Mouse (Mus musculus) mesoderm, embryonic 11.5 days (tissue): Measurements from ENCODE around the gene Mog.

Experiments used
- DNase-seq: peaks from one replicate; pipeline ENCODE4 v3.0.0-alpha.2; 2012; ENCODE audit warnings: low read depth, low spot score

Mog gene

DNA sequence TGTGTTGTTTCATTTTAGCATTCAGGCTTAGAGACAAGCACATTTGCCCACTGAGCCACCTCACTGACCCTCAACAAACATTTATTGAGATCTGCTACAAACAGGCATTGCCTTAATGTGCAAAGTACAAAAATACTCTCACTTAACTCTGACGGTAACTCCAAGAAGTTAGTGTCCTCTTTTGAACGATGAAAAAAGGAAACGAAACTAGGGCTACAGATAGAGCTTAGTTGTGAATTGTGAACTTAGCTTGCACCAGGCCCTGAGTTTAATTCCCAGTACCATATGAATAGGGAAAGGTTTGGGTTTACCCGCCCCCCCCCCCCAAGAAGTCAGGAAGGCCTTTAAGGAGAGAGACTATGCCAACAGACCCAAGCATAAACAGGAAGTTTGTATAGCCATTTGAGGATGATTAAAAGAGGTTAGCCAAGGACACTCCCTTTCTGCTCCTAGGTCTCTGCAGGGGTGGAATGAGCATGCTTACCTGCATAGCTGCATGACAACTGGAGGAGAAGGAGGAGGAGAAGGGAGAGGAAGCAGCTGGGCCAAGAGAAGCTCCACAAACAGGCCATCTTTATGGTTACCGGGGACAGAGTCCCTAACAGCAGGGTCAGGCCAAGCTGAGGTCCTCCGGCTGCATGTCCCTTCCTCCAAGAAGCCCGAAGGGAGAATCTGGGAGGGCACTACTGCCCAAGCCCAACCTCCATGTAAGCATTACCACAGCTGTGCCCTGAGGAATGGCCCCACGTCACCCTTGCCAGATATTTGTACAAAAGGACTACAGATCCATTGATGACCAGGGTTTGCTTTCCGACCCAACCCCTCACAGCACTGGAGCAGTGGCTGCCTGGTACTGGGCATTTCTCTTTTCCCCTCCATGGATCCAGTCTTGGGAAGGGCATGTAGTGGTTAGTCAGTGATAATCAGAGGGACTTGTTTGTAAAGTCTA, at the start of gene Mog:
TSS of gene Mog (minus strand) at position 771 of the 949 bp plus-strand sequence.
- DNase-seq = no peak

DNA sequence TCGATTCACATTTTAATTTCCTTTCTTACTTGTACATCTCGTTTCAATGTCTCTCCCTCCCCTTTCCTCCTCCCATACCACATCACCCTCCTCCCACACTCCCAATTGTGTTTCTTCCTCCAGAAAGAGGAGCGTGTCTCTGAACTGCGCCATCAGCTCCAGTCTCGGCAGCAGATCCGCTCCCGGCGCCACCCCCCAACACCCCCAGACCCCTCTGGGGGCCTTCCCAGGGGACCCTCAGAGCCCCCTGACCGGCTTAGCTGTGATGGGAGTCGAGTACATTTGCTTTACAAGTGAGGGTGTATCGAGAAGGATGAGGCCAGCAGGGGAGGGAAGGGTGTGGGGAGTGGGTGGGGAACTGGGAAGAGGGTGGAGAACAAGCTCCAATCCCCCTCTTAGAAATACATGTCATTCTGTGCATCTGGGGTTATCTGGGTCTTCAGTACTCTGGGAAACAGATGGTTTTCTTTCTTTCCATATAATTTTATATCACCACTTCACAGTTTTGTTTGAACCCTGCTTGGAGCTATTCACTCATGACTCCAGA, 49.6 kb upstream of the Mog start:
- no peak for DNase-seq

DNA sequence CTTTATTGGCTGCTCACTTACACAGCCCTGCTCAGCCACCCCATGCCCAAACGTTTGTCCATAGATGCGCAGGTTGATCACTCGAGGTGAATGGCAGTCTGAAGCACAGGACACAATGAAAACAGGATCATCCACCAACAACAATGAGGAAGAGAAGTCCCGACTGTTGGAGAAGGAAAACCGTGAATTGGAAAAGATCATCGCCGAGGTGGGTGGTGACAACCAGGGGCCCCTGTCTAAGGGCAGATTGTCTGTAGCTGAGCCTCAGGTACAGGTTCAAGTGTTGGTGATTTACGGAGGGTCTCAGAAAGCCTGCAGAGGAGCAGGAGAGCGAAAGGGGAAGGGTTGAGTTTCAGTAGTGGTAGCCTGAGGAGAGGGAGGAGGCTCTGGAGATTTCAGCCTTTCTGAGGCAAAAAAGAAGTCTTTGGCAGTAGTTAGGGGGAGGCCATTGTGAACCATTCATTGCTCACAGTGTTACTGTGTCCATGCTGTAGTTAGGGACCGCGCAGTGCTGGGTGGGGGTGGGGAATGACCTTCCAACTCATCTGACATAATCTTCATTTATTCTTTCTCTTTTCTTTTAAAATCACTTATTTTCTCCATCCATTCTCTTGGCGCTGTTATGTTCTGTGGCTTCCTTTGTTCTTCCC, 49.0 kb upstream of the Mog start:
- no peak for DNase-seq

DNA sequence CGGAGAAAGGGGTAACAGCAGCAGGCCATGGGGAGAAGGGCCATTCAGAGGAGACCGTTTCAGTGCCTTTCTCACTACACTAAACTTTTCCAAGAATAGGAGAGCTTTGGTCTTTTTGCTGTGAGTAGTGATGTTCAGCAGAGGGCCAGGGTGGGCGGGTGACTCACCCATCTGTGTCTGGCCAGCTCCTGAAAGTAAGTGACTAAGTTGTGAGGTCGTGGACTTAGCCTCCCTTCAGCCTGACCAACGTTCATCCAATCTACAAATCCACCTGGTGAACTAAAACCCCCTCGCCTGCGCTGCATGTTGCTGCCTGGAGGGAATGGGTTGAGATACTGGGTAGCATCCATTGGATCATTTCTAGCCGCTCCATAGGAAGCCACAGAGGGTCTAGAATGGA, 46.9 kb upstream of the Mog start:
- DNase-seq = no peak

DNA sequence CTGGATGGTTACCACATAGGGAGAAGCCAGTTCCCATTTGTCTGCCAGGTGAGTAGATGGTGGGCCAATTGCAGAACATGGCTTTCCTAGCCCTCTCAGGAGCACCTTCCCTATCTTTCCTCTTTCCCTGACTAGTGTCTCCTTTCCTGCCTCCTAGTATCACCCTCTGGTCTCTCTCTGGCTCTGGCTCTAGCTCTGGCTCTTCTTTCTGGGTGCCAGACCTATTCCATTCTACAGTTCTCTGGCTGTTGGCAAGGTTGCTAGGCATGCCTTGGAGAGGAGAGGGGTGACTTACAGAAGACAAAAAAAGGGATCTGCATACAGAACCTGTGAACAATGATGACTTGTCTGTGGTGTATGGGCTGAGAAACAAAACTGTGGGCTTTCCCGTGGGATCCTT, 44.7 kb upstream of the Mog start:
- DNase-seq = no peak

DNA sequence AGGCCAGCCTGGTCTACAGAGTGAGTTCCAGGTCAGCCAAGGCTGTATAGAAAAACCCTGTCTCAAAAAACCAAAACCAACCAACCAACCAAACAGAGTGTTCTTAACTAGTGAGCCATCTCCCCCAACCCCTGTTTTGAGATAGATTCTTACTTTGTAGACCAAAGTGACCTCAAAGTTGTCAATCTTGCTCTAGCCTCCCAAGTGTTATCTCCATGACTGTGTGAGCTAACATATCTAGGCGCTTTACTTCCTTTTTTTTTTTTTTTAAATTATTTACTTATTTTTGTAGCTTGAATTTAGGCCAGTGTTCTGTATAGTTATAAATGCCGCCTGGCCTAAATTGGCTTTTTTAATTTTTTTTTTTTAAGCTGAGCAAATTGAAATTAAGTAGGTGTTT, 42.8 kb upstream of the Mog start:
- DNase-seq = no peak

DNA sequence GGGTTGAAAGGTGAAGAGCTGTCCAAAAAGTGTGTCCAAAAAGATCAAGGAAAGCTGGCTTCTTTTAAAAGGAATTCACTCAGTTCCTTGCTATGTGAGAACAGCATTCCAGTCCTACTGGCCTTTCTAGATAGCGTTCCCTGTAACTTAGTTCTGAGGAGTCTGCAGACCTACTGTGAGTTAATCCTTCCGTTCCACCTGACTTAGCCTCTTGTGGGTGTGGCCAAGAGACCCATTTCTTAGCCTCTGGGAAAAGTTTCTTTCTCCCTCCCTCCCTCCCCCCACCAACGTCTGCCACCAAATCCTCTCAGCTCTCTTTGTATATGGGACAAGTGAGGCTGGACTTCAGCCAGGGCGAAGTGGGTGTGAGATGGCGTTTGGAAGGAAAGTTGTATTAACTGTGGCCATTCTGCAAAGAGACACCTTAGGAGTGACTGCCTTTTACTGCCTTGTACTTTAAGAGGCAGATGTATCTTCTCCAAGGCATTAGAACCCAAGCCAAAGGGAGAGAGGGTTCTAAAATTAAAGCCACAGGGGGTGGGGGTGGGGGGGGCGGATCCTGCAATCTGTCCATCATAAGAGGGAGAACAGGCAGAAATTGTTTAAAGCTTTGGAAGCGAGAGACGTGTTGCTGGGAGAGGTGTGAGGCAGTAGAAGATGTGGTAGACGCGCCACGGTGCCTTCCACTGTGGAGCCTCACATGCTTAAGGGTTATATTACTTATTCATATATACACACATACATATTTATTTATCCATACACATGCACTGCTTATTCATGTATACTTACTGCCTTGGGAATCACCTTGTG, 40.7 kb upstream of the Mog start:
- no peak for DNase-seq

DNA sequence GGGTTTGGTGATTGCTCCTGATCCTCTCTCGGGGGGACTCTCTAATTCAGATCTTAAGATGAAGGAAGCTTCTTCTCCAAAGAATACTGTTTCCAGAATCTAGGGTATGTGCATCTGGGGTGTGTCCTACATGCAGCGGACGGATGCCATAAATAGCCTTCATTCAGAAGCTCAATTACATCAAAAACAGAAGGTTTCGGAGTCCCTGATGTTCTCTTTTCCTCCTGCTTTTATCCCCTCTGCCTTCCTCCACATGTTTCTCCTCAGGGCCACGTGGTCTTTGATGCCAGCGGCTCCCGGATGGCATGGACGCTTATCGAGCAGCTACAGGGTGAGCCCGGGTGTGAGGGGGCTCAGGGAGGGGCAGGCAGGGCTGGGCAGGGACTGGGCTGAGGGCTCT, 39.9 kb upstream of the Mog start:
- no peak for DNase-seq

DNA sequence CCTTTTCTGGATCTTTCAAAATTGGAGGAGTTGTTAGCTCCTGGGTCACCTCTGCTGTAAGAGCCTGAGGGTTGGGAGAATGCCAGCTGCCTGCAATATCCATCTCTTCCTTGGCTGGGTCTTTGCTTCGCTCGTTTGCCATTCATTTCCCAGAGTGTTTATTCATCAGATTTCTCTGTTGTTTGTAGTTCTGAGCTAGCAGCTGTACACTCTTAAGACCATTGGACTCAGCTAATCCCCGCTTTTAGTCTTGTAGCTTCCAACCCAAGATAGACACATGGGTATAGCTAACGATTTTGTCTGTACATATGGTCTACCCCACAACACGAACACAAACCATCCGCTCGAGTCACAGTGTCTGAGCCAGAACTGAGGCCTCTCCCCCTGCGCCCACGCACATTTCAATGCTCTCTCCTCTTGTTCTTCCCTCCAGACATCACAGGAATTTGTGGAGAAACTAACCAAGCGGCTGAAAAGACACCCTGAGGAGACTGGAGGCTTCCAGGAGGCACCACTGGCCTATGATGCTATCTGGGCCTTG, 39.0 kb upstream of the Mog start:
- DNase-seq = no peak

DNA sequence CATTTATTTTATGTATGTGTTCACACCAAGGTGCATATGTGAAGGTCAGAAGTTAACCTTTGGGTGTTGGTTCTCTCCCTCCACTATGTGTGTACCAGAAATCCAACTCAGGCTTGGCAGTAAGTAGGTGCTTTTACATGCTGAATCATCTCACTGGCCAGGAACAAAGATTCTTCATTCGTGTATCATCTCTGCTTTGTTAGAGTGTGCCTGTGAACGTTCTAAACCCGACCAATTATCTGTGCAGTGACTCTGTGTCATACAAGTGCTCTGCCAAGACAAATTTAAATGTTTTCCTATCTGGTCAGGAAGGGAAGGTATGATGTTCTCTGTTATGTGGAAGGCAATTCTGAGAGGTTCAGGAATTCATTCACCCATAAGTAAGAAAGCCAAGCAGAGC, 38.2 kb upstream of the Mog start:
- no peak for DNase-seq

DNA sequence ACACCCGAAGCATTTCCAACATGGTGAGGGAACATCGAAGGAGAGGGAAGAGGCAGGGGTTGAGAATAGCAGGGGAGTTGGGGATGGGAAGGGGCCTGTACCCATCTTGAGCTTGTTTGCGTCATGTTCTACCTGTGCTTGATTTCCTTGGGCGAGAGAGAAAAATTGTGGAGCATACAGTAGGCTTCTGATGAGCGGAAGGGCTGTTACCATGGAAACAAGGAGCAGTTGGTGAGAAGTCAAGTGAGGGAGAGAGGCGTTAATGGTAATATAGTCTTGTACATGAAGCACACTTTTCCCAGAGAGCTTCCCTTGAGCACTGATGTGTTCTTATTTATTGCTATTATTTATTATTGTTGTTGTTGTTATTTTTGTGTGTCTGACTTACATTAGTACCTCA, 33.8 kb upstream of the Mog start:
- DNase-seq = no peak

DNA sequence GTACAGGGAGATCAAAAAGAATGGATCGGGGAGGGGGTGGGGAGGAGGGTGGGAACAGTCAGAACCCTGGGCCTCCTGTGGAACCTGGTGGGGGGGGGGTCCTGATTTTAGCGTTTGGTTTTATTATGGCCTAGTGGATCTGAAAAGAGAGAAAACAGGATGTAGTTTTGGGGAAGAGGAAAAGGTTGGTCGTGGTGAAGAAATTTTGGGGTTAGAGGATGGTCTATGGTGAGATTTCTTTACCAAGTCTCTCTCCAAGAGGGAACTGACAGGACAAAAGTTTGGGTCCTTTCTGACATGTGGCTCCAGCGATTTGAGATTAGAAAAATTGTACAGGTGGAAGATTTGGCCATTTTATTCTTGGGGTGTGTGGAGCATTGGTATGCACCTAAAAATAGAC, 28.5 kb upstream of the Mog start:
- no peak for DNase-seq

DNA sequence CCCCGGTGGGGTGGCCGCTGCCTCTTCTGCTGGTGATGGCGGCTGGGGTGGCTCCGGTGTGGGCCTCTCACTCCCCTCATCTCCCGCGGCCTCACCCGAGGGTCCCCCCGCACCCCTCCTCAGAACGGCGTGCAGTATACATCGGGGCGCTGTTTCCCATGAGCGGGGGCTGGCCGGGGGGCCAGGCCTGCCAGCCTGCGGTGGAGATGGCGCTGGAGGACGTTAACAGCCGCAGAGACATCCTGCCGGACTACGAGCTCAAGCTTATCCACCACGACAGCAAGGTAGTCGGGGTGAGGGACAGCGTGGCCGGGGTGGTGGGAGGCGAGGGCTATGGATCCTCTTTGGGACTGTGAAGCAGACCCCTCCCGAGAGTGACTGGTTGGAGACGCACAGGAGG, 27.7 kb upstream of the Mog start:
- peak; percentile 8 for DNase-seq

DNA sequence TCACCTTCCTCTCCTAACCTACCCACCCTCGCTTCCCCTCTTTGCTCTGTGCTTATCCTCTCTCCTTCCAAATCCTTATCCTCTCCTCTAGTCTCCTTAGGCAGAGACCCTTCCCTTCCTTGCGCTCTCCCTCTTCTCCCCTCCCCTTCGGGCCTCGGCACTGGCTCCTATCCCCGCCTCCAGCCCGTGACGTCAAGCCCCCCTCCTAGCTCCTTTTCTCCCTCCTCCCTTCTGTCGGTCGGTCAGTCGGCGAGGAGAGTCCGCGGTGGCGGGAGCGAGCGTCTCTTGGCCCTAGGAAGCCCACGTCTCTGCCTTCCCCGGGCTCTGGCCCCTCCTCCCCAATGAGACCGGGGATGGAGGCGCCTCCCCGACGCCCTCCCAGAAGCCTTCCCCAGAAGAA, 27.2 kb upstream of the Mog start:
- peak; percentile 88 for DNase-seq

DNA sequence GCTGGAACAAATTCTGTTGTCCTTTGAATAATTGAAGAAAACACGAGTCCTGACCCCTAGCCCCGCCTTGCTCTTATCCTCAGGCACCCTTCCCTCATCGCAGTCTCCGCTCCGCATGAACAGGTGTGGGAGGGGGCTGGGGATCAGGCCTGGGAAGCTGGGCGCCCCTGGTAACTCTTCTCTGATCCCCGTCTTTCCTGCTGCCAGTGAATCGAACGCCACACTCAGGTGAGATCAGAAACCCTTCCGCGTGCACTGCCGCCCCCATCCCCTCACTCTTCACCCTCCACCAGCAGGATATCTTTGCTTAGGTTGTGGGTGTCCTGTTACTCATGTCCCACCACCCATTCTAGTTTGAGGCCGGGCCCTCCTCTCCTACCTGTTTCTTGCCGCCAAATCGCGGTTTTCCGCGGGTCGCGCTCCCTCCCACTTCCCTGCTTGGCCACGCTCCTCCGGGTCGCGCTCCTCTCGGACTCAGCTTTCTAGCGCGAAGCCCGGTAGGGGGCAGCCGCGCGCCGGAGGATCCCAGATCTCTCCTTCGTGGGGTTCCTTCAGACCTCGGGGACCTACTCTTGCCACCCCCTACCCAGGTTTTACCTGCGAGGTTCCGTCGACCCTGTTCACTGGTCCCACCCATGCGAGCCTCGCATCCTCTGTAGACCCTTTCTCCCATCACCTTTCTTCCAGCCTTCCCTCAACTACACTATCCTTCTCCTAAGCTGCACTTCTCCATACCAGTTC, 26.5 kb upstream of the Mog start:
- peak; percentile 74 for DNase-seq

DNA sequence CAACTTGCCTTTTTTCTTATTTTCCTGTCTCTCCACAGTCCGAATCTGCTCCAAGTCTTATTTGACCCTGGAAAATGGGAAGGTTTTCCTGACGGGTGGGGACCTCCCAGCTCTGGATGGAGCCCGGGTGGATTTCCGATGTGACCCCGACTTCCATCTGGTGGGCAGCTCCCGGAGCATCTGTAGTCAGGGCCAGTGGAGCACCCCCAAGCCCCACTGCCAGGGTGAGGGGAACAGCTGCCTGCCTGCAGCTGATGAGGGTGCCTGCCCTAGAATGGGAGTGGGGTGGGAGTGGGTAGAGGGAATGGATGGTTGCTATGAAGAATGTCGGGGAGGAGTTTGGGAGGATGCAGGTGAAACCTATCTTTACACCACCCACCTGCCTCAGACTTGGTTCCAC, 25.2 kb upstream of the Mog start:
- DNase-seq = no peak

DNA sequence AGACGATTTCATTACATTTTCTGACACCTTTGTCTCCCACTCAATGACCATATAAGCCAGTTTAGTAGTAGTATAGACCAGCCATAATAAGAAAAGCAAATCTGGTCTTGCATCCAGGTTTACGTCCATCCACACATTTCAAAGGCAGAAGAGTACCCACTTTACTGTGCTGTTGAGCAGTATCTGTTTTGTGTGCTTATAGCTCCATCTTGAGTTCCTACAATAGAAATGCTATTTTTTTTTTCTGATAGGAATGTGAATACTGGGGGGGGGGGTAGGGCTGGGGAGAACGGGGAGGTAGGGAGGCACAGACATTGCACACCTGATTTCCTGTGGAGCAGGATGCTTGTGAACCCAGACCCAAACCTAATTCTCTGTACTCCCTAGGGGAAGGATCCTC, 24.8 kb upstream of the Mog start:
- DNase-seq = no peak

DNA sequence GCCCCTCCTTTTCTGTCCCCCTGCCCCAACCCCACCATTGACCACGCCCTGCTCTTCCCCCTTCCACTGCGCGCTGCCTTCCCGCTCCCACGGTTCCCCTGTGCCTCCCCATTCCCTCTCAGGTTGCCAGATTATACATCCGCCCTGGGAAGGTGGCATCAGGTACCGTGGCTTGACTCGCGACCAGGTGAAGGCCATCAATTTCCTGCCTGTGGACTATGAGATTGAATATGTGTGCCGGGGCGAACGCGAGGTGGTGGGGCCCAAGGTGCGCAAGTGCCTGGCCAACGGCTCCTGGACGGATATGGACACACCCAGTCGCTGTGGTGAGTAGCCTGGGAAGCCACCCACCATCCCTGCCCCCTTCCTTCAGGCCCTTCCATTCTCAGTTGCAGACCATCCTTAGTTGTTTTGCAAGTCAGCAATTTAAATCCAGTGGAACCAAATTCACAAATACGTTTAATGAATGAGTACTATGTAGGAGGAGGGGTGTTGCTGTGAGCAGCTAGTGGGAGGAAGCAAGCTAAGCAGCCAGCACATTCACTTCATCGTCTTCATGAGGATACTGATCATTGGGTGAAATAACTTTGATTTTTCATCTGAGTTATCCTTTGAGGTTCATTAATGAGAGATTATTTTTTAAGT, 24.3 kb upstream of the Mog start:
- no peak for DNase-seq

DNA sequence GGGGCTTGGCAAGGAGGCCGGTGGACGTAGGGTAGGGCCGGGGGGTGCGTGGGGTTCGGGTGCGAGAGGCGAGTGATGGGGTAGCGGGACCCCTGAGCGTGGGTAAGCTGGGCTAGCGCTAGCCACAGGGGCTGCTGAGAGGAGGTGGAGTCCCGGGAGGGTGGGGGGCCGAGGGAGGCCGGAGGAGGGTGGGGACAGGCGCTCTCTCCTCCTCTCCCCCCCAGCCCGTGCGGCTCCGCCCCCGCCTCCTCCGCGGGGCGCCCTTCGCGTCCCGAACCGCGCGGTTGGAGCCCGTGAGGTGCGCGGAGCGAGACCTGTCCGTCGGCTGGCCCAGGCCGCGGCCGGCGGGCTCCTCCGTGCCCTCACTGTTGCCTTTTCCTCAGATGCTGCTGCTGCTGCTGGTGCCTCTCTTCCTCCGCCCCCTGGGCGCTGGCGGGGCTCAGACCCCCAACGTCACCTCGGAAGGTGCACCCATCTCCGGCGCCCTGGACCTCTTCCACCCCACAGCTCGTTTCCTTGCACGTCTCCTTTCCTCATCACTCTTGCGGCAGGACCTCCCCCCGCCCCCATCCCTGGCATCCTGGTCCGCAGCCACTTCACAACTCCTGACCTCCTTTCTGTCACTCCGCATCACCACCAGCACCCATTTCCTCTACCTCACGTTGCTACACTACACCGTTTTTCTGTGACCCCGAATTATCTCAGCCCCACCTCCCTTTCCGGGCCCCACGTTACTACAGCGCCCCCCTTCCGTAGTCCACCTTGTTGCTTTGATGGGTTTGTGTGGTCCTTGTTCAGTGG, 23.3 kb upstream of the Mog start:
- DNase-seq = peak; percentile 60
